Mouse (Mus musculus): ENCODE measurements at regions not wholly inside any gene's neighbourhood (a gene's known extent, or its start where the extent isn't known, plus 50 kb on each side); places are given as distances from the start of the nearest gene placed in this dataset.

DNA sequence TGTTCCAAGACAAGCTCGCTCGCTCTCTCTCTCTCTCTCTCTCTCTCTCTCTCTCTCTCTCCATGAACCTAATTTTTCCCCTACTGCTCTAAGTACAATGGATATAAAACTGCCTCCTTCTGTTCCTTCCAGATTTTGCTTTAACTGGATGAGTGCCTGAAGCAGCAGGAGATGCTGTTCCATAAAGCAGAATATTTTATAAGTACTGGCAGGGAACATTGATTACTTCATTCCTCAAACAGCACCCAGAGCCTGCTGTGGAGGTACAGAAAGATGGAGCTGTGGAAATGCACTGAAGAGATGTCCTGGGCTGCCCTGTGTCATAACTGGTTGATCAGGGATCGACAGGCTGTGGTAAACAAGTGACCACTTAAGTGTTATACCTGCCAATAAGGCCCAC lies 89.8 kb upstream of the Ube2e2 start:
- TF ChIP-seq POLR2A (IDR thresholded peaks at IDR 0.05; ENCODE audit: extremely low read depth, insufficient read depth, low read length) (no peak), CTCF (IDR thresholded peaks at IDR 0.05; ENCODE audit: low read depth, low read length) (no peak)
